ENCODE assay signal across 8 mouse cellular contexts in genomic region chr19:5756321-5756985, GRCm38 (mm10). TPM values are rescaled to one million over a fixed set of nuclear protein-coding genes. Genes with fewer than 3 reads are reported as not detected.
DNase-seq lines count a peak whose midpoint lies in the region; ATAC-seq and TF ChIP-seq lines count a peak whose summit lies in the region.

No protein-coding gene starts in this region.

- peaks cover 44% of the 10 kb centered on the region for H3K36me3 ChIP-seq in heart, postnatal 0 days (replicated peaks; ENCODE audit: control insufficient read depth, insufficient read depth, low read length)
- peaks cover 45% of the 10 kb centered on the region for H3K36me3 ChIP-seq in forebrain, embryonic 10.5 days (replicated peaks)

- 22% methylated on average over 28 of the region's 29 CpGs for whole genome bisulfite sequencing in heart, postnatal 0 days
- WGBS in forebrain, embryonic 10.5 days, result 5% methylated on average over 29 of the region's 29 CpGs

- peak overlapping the region; percentile 48 for H3K4me2 ChIP-seq in heart, postnatal 0 days (ENCODE audit: low read depth, low read length)

- no peaks in the 10 kb centered on the region; the same call in 1 of the 2 replicates for H3K4me1 ChIP-seq in heart, postnatal 0 days (ENCODE audit: control insufficient read depth, insufficient read depth)
- peaks cover 27% of the 10 kb centered on the region for H3K4me1 ChIP-seq in forebrain, embryonic 10.5 days

- H3K9me3 ChIP-seq in heart, postnatal 0 days (replicated peaks; ENCODE audit: control insufficient read depth, low read length), result no peaks in the 10 kb centered on the region
- H3K9me3 ChIP-seq in forebrain, embryonic 10.5 days, result no peaks in the 10 kb centered on the region

- intact Hi-C loops in heart, postnatal 25 days (cut with DNase I), result no loop called here

- H3K9ac ChIP-seq in heart, postnatal 0 days (replicated peaks; ENCODE audit: low read depth, low read length), result 0 out of 2 replicates have a peak overlapping the region, but pooled peaks have one; percentile 5

- H3K27ac ChIP-seq in heart, postnatal 0 days (ENCODE audit: low read depth), result no peak overlapping the region
- H3K27ac ChIP-seq in forebrain, embryonic 10.5 days, result peak overlapping the region; percentile 42; the same call in 1 of the 2 replicates
- no peak overlapping the region; the same call in 1 of the 2 replicates for H3K27ac ChIP-seq in layer of hippocampus, adult 2 months

- H3K27me3 ChIP-seq in heart, postnatal 0 days (ENCODE audit: control insufficient read depth, insufficient read depth, low read length), result peaks cover 16% of the 10 kb centered on the region; the same call in 1 of the 2 replicates
- peaks cover 81% of the 10 kb centered on the region for H3K27me3 ChIP-seq in forebrain, embryonic 10.5 days (ENCODE audit: poor library complexity, severe bottlenecking)

- TF ChIP-seq CTCF in heart, postnatal 0 days (IDR thresholded peaks at IDR 0.05; ENCODE audit: low read depth), result no peak
- TF ChIP-seq CTCF in layer of hippocampus, adult 2 months (conservative IDR thresholded peaks at IDR 0.05), result no peak

- DNase-seq in heart, postnatal 0 days (ENCODE audit: low spot score), result no peak
- DNase-seq in heart, postnatal 25 days (ENCODE audit: low spot score), result no peak
- no peak for DNase-seq in forebrain, embryonic 10.5 days (ENCODE audit: extremely low spot score, low spot score)
- DNase-seq in layer of hippocampus, adult 2 months (ENCODE audit: low spot score in 2 of 2), result peak; percentile 71 to 86
- no peak for DNase-seq in adipocyte (ENCODE audit: low spot score)
- DNase-seq in thymus, postnatal 4 days, result no peak
- DNase-seq in kidney, adult 8-10 months, result no peak

- no peak for TF ChIP-seq EP300 in heart, postnatal 0 days (IDR thresholded peaks at IDR 0.05; ENCODE audit: low read depth)

- ATAC-seq in heart, postnatal 0 days (ENCODE audit: insufficient read depth, low read depth), result peak; percentile 65
- ATAC-seq in megakaryocyte progenitor cell, adult 5-6 weeks (replicated peaks; ENCODE audit: poor library complexity), result peak; percentile 46

- H3K4me3 ChIP-seq in heart, postnatal 0 days (ENCODE audit: low read depth, low read length), result peak overlapping the region; percentile 14; the same call in 1 of the 2 replicates
- H3K4me3 ChIP-seq in forebrain, embryonic 10.5 days, result peak overlapping the region; percentile 47
- H3K4me3 ChIP-seq in layer of hippocampus, adult 2 months, result no peak overlapping the region

RNA-seq across cellular contexts. Expression of gene Scyl1, which starts 14.8 kb away (rescaled TPM):
- 78.0 and 82.4 TPM in 2 replicates for total RNA-seq in heart, postnatal 0 days (2014; rRNA removed; ENCODE audit: low replicate concordance)
- 46.1 and 47.1 TPM in 2 replicates for polyA plus RNA-seq in heart, postnatal 0 days (2015; fragmentation: Nextera tagmentation; extraction: Ambion mirVana)
- 10 to 100 TPM; 63.5 to 64.1 TPM for total RNA-seq in heart, postnatal 25 days (2021)
- polyA plus RNA-seq in forebrain, embryonic 10.5 days (2016; fragmentation: Nextera tagmentation; extraction: Ambion mirVana), result 63.4 and 64.6 TPM in 2 replicates
- 10 to 100 TPM; 74.1 to 80.9 TPM for total RNA-seq in layer of hippocampus, adult 2 months (2021)
- total RNA-seq in megakaryocyte progenitor cell, adult 5-6 weeks (2015), result 15.7 and 19.9 TPM in 2 replicates
- 23.9 and 28.2 TPM in 2 replicates for total RNA-seq in megakaryocyte progenitor cell, adult 5-6 weeks (2017)

RNA-seq across cellular contexts. Expression of gene Ltbp3, which starts 15.7 kb away (rescaled TPM):
- 60.0 and 73.4 TPM in 2 replicates for total RNA-seq in heart, postnatal 0 days (2014; rRNA removed; ENCODE audit: low replicate concordance)
- polyA plus RNA-seq in heart, postnatal 0 days (2015; fragmentation: Nextera tagmentation; extraction: Ambion mirVana), result 15.4 and 16.3 TPM in 2 replicates
- total RNA-seq in heart, postnatal 25 days (2021), result 10 to 100 TPM; 36.6 to 37.2 TPM
- polyA plus RNA-seq in forebrain, embryonic 10.5 days (2016; fragmentation: Nextera tagmentation; extraction: Ambion mirVana), result 2.6 and 4.9 TPM in 2 replicates
- total RNA-seq in layer of hippocampus, adult 2 months (2021), result 10 to 100 TPM; 23.8 to 30.0 TPM
- 6.1 and 7.6 TPM in 2 replicates for total RNA-seq in megakaryocyte progenitor cell, adult 5-6 weeks (2015)
- total RNA-seq in megakaryocyte progenitor cell, adult 5-6 weeks (2017), result 2.7 and 5.6 TPM in 2 replicates

RNA-seq across cellular contexts. Expression of gene Fam89b, which starts 27.0 kb away (rescaled TPM):
- 118 and 140 TPM in 2 replicates for total RNA-seq in heart, postnatal 0 days (2014; rRNA removed; ENCODE audit: low replicate concordance)
- polyA plus RNA-seq in heart, postnatal 0 days (2015; fragmentation: Nextera tagmentation; extraction: Ambion mirVana), result 74.8 and 76.6 TPM in 2 replicates
- total RNA-seq in heart, postnatal 25 days (2021), result 10 to 100 TPM; 29.5 to 31.5 TPM
- polyA plus RNA-seq in forebrain, embryonic 10.5 days (2016; fragmentation: Nextera tagmentation; extraction: Ambion mirVana), result 120 and 127 TPM in 2 replicates
- total RNA-seq in layer of hippocampus, adult 2 months (2021), result 10 to 100 TPM; 26.5 to 29.4 TPM
- total RNA-seq in megakaryocyte progenitor cell, adult 5-6 weeks (2015), result 40.5 and 42.3 TPM in 2 replicates
- 20.3 and 22.9 TPM in 2 replicates for total RNA-seq in megakaryocyte progenitor cell, adult 5-6 weeks (2017)

RNA-seq across cellular contexts. Expression of gene Ehbp1l1, which starts 30.3 kb away (rescaled TPM):
- total RNA-seq in heart, postnatal 0 days (2014; rRNA removed; ENCODE audit: low replicate concordance), result 113 and 118 TPM in 2 replicates
- polyA plus RNA-seq in heart, postnatal 0 days (2015; fragmentation: Nextera tagmentation; extraction: Ambion mirVana), result 86.5 and 111 TPM in 2 replicates
- total RNA-seq in heart, postnatal 25 days (2021), result 100 to 1,000 TPM; 140 to 149 TPM
- polyA plus RNA-seq in forebrain, embryonic 10.5 days (2016; fragmentation: Nextera tagmentation; extraction: Ambion mirVana), result 6.6 and 8.4 TPM in 2 replicates
- total RNA-seq in layer of hippocampus, adult 2 months (2021), result 10 to 100 TPM; 11.8 to 17.7 TPM
- total RNA-seq in megakaryocyte progenitor cell, adult 5-6 weeks (2015), result 7.9 and 8.1 TPM in 2 replicates
- total RNA-seq in megakaryocyte progenitor cell, adult 5-6 weeks (2017), result 27.2 and 30.3 TPM in 2 replicates

RNA-seq across cellular contexts. Expression of gene Kcnk7, which starts 52.3 kb away (rescaled TPM):
- not detected in 2 replicates for total RNA-seq in heart, postnatal 0 days (2014; rRNA removed; ENCODE audit: low replicate concordance)
- polyA plus RNA-seq in heart, postnatal 0 days (2015; fragmentation: Nextera tagmentation; extraction: Ambion mirVana), result 0.30 and 0.34 TPM in 2 replicates
- not detected for total RNA-seq in heart, postnatal 25 days (2021)
- polyA plus RNA-seq in forebrain, embryonic 10.5 days (2016; fragmentation: Nextera tagmentation; extraction: Ambion mirVana), result 0.19 TPM in 1 of 2 replicates, not detected in the other
- total RNA-seq in layer of hippocampus, adult 2 months (2021), result under 1 TPM in 1 of 2 experiments, not detected in 1; 0.36 TPM
- not detected in 2 replicates for total RNA-seq in megakaryocyte progenitor cell, adult 5-6 weeks (2015)
- total RNA-seq in megakaryocyte progenitor cell, adult 5-6 weeks (2017), result 0.14 TPM in 1 of 2 replicates, not detected in the other

Comparison
In these comparisons a context has a peak if more than half of its experiments do, and no peak if none do; other contexts are left out.
1. DNase-seq: peak in layer of hippocampus, adult 2 months (2 of 2); none in heart, postnatal 0 days (single experiment), heart, postnatal 25 days (single experiment), forebrain, embryonic 10.5 days (single experiment), adipocyte (single experiment), thymus, postnatal 4 days (single experiment) and kidney, adult 8-10 months (0 of 2).